Mouse (Mus musculus) stomach, postnatal 0 days (tissue): ENCODE results near the gene Chrna10.

Experiments
- CTCF ChIP-seq: IDR thresholded peaks from 2 replicates; pipeline ENCODE4 v1.5.1; 2016; ENCODE audit warnings: antibody characterized with exemption, low read depth, mild to moderate bottlenecking, moderate library complexity
- EP300 ChIP-seq: optimal IDR thresholded peaks from 2 replicates; pipeline ENCODE3; 2016; ENCODE audit warnings: antibody characterized with exemption

DNA sequence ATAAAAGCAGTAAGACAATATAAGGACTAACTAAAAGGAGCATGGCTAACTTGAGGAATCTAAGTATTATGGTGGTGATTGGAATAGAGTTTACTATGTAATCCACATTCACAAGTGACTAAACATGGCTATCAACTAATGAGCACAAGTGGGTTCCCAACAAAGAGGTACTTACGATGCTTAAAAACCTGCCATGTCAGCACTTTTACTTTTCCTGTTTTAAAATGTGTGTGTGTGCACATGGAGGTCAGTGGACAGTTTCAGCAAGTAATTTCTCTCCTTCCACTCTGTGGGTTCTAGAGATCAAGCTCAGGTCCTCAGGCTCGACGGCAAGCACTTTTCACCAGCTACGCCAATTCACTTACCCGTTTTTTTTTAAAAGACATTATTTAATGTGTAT, 21.3 kb upstream of the Chrna10 start:
- TF ChIP-seq CTCF (no peak), EP300 (no peak)
